Comparison of ENCODE assay signal across 1 mouse cellular context in the genomic region with DNA sequence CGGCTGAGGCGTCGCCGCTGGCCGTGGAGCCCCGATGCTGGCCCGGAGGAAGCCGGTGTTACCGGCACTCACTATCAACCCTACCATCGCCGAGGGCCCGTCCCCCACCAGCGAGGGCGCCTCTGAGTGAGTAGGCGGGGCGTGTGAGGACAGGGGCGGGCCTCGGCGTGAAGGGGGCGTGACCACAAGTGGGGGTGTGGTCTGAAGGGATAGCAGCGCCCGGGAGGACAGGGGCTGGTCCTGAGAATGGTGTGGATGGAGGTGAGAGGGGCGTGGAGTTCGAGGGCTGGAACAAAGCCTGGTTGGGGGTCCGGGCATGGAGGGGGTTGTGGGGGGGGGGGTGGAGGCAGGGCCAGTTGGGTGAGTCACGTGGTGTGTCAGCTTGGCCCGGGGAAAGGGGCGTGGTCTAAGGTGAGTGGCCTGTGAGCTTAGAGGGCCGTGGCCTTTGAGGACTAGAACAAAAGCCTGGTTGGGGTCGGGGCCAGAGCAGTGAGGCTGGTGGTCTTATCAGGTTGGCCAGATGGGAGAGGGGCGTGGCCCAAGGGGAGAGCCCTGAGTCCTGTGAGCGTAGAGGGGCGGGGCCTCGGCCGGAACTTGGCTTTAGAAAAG.
A peak's percentile ranks its signal among the peaks of the same experiment; 100 is the strongest.
TF ChIP-seq lines count a peak whose summit lies in the region.

No protein-coding gene starts in this region.

TF ChIP-seq in MEL, 35 proteins besides CTCF, POLR2A, EP300 and RAD21 (continued from another document):
- TF ChIP-seq MAZ (IDR thresholded peaks at IDR 0.05; ENCODE audit: low read depth, low read length) (no peak), RCOR1 (IDR thresholded peaks at IDR 0.05; ENCODE audit: low read depth, low read length) (no peak), USF2 (IDR thresholded peaks at IDR 0.05; ENCODE audit: borderline replicate concordance in 1 of 2, insufficient read depth in 1 of 2, low read depth in 1 of 2, low read length in 2 of 2) (0 out of 4 replicates have a peak, but pooled peaks have one; percentile 18 to 52), ZC3H11A (IDR thresholded peaks at IDR 0.05; ENCODE audit: low read depth, low read length) (no peak), TAL1 (IDR thresholded peaks at IDR 0.05; ENCODE audit: low read length) (peak; percentile 88), E2F4 (IDR thresholded peaks at IDR 0.05; ENCODE audit: borderline replicate concordance, low read depth, low read length) (no peak), ETS1 (IDR thresholded peaks at IDR 0.05; ENCODE audit: low read depth, low read length) (no peak), MXI1 (IDR thresholded peaks at IDR 0.05; ENCODE audit: low read depth, low read length) (peak; percentile 17; the same call in 1 of the 2 replicates), POLR2AphosphoS2 (IDR thresholded peaks at IDR 0.05; ENCODE audit: low read length) (no peak), KAT2A (conservative IDR thresholded peaks at IDR 0.05; ENCODE audit: low read depth, low read length) (no peak), ZMIZ1 (IDR thresholded peaks at IDR 0.05; ENCODE audit: low read depth, low read length) (no peak), MYB (IDR thresholded peaks at IDR 0.05; ENCODE audit: low read depth, low read length) (no peak), USF1 (IDR thresholded peaks at IDR 0.05; ENCODE audit: low read depth, low read length) (peak; percentile 88)
